Mouse (Mus musculus) mouse trophoblast stem cell (cell line): Measurements from ENCODE around the gene Hoxc4.

Experiments used
- in situ Hi-C, 2 experiments: fragments of 300-500 bp; cut with MseI, MboI; formaldehyde crosslinking; loops; 2 replicates in 1 of 2; 3 replicates in 1 of 2; pipeline ENCODE4 v1.15.1; 2025

Gene Hoxc4

DNA sequence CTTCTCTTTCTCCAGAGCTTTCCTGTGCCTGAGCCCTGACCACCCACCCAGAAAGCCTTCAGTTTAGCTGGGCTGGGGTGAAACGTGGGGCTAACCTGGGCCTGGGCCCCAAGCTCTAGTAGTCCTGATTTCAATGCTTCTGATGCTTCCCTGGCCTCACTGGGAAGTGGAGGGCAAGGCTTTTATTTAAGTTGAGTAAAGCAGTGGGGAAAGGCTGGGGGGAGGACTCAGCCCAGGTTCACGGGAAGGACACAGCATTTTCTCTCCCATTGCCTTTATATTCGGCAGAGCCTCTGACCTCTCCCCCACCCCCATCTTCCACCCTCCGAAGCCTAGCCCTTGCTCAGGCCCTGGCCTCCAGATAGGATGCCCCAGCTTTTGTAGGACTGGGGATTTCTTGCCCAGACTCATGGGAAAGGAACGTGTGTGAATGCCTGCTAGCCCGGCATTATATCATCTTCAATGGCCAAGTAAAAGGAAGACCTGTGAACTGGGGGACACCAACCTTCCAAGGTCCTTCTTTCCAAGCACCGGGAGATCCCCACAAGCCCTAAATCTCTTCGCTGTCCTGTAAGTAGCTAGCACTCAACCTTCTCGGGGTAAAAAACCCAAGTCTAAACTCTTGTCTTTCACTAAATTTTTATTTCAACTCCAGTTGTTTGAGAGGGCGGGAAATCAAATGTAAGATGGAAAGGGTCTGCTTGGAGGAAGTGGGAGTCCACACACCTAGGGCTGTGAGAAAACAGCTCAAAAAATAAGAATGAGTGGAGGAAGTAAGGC, 20.2 kb downstream of the Hoxc4 start:
- in situ Hi-C loops, result no loop called here

DNA sequence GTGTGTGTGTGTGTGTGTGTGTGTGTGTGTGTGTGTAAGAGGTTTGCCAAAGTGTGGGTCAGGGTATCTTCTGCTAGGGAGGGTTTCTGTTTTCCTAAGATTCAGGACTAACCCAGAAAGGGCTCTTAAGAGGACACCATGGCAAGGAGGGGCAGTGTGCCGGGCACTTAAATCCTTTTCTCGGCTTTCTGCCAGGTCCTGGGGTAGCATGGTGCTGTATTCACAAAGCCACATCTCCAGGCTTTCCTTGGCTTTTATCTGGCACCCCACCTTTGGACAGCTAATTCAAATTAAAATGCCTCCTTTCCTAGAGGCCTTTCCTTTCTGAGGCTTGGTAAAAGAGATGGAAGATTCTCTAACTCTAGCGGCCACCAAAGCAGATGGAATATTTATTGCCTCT, 20.9 kb downstream of the Hoxc4 start:
- in situ Hi-C loops, result no loop called here

DNA sequence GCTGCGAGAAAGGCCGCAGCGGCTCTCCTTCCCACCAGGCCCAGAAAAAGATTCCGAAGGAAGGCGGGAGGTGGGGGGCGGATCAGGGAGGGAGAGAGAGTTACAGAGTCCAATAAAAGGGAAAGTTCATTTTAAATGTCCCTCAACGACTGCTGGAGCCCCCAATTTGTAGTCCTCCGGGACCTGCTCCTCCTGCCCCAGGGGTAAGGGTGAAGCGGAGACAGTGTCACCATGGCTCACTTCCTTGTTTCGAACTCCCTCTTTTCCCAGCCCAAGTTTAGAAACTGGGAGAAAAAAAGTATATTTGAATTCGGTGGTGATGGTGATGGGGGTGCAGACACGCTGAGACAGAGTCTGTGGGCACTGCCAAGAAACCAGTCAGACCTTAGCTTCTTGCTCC, 21.9 kb downstream of the Hoxc4 start:
- in situ Hi-C loops, result no loop called here

DNA sequence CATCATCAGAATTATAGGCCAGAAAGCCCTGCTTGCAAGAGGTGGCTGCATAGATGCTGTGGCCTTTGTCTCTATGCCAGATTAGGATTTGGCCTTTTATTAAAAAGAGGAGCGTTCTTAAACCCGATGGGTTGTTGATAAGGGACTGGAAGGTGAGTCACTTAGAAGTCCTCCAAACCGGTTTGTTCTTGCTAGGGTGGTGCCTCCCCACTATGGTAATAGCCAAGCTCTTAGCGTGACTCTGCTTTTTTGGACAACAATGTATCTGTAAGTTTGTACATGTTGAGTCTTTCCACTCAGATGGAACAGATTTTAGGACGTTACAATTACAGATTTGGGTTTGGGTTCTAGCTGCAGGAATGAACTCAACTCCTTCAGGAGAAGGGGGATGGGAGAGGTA, 22.9 kb downstream of the Hoxc4 start:
- in situ Hi-C loops, result no loop called here

DNA sequence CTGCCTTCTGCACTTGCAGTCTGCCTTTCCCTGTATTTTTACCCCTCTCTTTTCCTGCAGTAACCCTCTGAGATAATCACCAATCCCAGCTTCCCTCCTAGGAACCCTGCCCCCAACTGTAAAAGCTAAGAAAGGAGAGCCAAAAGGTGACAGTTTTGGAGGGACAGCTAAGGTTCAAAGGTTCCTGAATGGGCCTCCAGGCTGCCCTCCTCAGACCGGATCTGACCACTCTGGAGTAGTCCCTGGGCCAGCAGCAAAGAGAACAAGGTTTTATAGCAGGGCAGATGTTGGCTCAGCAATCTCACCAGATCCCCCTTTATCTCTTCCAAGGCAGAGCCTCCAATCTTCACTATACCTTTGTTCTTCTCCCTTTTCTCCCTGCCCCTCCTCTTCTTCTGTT, 23.5 kb downstream of the Hoxc4 start:
- in situ Hi-C loops, result no loop called here

DNA sequence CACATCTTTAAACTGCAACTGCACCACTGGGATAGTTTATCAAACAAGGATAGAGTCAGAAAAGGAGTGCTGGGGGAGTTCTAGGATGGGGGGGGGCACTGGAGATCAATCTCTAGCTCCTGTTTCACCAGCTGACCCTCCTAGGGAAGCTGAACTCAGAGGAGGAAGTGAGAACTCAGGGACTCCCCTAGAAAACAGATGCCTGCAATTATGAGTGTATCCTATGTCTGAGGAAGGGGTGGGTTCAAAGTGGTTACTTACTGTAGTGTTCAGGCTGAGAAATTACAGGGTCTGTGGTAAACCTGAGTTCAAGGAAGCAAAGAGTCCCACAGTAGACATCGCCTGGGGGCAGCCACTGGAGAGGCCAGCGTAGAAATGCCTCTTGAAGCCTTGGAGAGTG, 32.9 kb downstream of the Hoxc4 start:
- in situ Hi-C loops, result no loop called here

DNA sequence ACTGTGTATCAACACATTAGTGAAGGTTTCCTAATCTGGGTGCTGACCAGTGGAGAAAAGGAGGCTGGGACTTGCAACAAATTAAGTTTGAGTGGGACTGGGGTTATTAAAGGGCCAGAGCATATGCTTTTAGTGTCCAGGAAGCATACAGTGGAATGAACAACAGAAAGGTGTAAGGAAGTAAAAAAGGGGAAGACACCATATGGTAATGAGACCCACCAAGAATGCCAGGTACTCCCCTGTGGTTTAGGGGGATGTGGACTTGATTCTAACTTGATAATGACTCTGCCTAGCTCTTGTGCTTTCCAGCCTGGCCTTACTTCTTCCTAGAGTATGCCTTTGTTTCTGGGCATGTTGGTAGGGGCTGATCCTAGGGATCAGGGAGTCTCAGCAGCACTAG, 34.5 kb downstream of the Hoxc4 start:
- in situ Hi-C loops, result no loop called here

DNA sequence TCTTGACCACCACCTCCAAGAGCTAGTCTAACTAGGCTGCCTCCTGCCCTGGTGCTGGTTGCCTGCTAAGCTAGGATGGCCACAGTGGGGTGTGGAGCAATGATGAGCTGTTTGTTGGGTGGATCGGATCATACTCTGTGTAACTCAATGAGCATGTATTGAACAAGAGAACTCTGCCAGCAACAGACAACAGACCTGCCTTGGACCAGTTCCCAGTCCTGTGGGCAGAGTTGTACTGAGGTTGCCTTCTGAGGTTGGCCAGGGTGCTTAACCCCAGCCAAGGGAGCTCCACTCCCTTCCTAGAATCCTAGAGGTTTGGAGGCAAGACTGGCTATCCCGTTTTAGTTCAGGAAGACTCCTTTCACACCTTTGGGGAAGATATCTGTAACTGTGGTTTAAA, 37.7 kb downstream of the Hoxc4 start:
- in situ Hi-C loops, result no loop called here

DNA sequence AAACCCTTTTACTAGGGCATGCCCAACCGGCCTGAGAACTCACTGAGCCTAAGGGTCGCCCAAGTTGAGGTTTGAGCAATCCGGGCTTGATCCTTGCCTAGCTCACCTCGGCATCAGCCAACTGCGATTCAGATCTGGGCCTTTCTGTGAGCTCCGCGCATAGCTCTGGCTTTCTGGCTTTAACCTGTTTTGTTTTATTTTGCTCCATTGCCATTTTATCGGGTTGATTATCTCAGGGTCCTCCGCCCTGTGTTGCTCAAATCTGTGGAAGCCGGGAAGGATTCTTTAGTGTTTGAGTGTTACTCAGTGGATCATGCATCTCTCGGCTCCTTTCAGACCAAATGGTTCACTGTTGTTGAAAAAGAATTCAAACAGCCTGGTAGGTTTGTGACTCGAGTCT, 40.0 kb downstream of the Hoxc4 start:
- in situ Hi-C loops, result no loop called here

DNA sequence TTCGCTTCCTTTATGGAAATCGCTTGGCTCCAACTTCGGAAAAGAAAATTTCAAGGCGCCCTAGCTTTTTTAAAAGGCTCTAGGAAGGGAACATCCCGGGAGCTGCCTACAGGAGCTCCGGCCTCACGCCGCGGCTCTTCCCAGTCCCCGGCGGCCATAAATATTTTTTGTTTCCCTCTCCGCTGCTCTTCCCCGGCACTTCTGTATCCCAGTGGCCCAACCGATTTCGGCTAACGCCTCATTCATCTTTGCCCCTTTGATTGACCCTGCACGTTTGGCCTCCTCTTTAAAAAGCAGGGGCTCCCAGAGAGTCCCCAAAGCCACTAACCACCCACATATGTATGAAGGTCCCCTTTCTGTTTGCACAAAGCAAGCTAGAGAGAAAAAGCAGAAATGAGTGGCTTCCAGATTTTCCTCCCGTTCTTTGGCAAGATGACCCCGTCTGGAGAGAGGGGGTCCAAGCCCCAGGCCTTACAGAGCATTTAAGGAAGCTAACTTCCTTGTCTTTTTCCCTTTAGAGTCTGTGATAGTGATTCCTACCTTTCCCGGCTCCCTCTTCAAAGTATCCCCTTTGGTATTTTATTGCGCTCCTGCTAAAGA, 40.8 kb downstream of the Hoxc4 start:
- in situ Hi-C loops, result no loop called here

DNA sequence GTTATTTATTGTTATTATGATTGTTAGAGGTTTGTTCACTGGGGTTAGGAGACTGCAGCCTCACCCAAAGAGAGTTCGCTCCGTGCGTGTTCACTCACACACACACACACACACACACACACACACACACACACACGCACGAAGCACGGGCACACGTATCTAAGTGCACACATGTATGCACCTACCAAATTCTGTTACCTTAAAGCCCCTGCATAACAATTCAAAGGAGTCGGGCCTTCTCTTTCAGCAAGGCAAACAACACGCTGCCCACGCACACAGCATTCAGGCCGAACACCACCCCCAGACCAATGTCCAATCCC, 41.2 kb downstream of the Hoxc4 start:
- in situ Hi-C loops, result no loop called here

DNA sequence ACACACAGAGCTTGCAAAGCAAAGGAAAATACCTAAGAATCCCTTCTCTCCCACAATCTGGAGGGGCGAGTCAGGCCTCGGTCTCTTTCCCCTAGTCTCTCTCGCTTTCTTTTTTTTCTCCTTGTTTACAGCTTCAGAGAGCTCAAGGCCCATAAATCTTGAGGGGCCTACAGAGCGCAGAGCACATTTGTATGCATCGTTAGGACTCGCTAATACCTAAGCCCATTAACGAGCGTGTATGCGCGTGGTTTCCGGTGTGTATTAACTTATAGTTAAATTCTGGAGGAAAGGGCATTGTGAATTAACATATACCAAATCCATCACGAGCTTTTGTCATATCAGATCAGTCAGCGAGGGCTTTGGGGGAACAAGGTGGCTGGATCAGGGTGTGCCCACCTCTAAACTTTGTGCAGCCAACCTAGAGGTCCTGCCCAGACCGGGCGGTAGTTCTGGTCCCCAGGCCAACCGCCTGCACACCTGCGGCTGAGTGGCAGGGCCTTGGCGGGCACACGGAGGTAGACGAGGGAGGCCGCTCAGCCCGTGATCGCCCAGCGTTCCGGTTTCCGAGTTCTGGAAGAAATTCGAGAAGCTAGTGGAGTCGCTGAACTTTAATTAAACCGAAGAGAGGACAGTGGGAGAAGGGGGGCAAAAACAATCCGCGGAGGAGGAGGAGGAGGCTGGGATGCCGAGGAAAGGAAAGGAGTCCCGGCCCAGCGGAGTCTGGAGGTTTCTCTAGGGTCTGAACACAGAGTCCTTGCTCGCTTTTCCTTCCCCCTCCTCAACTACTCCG, 41.8 kb downstream of the Hoxc4 start:
- in situ Hi-C loops, result no loop called here

DNA sequence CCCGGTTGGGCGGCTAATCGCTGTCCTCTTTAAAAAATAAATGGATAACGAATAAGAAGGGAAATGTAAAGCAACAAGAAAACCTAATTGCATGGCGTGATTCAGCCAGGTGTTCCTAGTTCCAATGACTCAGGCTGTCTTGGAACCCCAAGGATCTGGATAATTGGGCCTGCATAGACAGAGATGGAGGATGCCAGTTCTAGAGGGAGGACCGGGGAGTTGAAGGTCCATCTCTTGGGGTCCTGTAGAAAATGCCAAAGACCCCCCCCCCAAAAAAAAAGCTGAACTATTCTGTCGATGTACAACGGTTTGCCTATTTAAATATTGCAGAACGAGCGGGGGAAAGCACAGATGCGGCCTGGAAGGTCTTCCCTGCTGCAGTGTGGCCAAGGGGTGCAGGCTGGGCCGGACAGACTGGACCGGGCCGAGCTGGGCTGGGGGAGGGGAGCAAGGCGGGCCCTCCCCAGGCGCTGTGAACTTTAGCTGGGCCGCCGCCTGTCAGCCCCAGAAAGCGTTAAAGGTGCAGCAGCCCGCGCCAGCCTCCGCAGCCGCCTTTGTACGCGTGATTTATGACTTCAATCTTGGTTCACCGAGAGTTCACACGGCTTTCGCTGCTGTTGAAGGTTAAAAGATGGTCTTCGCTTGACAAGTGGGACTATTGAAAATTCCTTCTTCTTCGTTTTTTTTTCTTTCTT, 42.5 kb downstream of the Hoxc4 start:
- in situ Hi-C loops, result no loop called here

DNA sequence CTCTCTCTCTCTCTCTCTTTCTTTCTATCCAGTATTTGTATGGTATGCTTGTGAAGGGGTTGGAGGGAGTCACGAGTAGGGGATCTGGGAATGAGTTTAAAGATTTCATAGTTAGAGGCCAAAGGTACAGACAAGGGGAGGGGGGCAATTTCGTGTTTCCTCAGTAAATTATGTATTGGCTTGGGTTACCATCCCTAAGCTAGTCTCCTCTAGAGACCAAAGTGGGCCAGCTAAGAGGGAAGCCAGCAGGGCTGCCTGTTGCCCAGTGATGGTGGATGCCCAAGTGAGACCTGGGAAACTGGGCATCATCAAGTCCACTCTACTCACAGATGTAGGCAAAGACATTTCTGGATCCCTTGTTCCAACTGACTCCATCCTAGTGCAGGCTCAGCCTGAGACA, 43.3 kb downstream of the Hoxc4 start:
- in situ Hi-C loops, result no loop called here

DNA sequence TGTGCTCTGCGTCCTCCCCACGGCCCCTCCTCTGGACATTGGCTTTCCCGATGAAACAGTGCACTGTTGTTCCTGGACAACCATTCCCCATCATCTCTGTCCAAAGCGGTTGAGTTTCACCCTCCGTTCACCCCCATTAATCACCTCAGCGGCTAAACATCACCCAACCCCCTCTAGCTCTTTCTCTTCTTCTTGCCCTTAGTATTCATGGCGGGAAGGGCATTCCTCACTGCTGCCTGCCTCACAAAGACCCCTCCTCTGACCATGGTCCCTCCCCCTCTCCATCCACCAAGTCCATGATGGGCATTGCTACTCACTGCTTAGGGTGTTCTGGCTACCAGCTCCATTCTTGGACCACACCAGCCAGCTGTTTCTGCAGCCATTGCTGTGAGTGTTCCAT, 46.9 kb downstream of the Hoxc4 start:
- in situ Hi-C loops, result no loop called here

DNA sequence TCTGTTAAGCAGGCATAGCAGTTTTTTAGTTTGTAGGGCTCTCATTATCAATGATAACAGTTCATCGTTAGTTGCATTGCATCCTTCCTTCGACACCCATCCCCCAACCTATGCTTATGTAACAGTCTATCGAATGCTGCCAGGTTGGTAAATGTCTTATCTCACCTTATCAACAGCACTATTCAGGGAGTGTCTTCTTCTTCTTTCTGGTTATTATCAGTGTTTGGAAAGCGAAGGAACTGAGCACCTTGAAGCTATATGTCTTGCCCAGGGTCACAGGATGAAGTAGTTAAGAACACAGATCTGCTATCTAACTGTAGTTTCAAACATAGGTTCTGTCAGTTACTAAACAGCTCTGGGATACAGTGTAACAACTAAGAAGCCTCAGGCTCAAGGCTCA, 49.0 kb downstream of the Hoxc4 start:
- in situ Hi-C loops, result no loop called here

DNA sequence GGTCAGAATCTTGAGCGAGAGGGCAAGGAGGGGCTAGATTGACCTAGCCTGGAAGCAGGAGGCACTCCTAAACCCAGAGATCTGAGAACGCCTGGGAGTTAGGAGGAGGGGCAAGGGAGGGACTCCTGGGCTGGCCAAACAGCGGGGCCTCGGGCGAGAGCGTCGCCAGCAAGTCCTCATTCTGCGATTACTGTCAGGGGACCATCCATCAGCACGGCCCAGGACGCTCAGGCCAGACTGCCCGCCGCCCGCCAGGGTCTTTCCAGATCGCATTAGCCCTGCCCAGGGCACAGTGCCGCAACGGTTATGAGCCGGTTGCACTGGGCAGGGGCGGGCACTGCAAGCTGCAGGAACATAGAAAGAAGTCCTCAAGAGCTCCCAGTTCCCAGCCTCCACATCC, 50.4 kb downstream of the Hoxc4 start:
- in situ Hi-C loops, result no loop called here

DNA sequence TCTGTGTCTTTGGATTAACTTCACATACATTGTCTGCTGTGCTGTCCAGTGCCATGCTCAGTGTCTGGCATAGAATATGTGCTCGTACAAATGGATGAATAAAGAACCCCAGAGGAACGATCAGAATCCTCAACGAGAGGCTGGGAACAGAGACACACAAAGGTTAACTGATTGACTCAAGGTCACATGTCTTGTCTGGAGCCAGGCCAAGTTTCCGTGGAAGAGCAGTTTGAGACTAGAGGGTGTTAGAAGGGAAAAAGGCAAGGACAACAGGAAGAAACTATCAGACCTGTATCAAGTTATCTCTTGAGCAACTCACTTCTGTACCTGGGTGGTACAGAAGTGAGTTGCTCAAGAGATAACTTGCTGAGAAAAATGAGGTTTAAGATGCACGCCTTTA, 52.5 kb downstream of the Hoxc4 start:
- in situ Hi-C loops, result no loop called here

DNA sequence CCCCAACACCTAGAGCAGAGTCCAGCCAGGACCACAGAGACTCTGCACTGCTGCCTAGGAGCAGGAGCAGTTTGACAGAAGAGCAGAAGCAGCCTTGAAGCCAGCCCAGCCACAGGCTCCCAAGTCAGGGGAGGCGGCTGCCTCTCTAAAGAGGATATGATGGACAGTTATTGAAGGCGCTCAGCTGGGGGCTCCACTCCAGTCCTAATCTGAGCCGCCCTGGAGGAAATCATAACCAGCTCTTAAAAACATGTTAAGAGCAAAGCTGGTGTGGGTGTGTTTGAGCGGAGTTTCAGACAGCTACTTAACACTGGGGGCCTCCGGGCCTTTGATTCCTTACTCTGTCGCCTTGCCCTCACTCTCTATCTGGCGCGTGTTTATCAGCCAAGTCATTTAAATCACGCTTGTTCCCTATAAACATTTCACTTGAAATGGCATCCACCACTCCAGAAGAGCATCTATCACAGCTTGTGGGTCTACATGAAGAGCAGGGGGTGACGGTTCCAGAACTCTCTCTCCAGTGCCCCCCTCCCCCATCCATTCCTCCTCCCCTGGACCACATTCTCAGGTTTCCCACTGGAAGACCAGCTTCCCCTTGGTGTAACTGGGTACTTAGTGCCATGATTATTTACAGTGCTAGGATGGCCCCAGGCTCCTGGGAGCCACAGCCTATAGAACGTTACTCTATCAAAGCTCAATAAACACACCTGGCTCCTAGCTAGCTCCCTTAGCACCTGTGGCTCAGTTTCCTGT, 56.1 kb downstream of the Hoxc4 start:
- in situ Hi-C loops, result no loop called here

DNA sequence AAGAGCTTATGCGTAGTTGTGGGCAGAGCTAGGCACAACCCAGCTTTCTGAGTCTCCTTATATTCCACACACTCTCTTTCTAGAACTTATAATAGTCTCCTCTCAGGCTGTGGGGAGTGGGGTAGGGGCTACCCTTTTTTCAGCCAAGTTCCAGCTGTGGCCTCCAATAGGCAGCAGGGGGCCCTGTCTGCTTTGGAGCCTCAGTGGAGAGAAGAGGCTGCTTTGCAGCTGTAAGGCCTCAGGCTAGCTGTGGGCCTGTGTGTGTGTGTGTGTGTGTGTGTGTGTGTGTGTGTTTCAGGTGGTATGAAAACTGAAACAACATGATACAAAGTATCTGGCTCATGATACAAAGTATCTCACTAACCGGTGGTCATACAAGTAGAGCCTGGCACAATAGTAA, 58.9 kb downstream of the Hoxc4 start:
- in situ Hi-C loops, result no loop called here

DNA sequence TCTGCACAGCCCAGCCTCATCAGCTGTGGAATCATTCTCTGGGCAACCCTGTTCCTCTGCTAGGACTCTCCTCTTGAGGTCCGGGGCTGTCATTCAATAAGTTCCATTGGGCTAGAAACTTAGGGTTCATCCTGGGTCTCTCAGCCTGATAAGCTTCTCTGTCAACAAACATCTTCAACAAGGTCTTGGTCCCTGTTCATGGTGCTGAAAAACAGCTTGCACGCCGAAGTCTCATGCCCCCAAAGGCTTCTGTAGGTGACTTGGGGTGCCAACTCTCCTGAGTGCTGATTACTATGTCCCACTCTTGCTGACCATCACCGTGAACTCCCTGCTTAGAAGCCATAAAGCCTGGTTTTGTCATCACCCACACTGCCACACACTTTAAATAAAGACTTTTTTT, 63.9 kb downstream of the Hoxc4 start:
- in situ Hi-C loops, result no loop called here

DNA sequence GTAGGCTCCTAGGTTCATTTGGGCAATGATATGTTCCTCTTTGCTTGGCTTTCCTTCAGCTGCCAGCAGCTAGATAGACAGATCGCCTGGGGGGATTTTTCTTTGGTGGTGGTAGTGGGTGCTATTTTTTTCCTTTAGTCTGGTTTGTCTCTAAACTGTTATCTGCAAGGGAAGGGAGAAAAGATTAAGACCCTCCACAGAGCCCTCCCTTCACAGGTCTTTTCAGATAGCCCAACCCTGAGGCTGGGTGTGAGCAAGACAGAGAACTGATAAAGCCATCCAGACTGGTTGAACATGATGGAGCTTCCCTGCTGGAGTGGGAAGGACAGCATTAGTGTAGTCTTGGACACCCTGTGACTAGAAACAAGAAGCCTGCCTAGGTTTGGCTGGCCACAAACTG, 64.9 kb downstream of the Hoxc4 start:
- in situ Hi-C loops, result no loop called here
